Mouse (Mus musculus): ENCODE results near the gene Olfr561. TPM values are rescaled to one million over a fixed set of nuclear protein-coding genes. Genes with fewer than 3 reads are reported as not detected.

Gene Olfr561
- polyA plus RNA-seq (2021), result not detected

GRCm38 (mm10) chr7:102770921-102771320 lies at the start of gene Olfr561:
TSS of gene Olfr561 (plus strand) at chr7:102771221.
- in situ Hi-C loops (cut with MboI; ENCODE audit: low pct_unique_long_range_greater_than_20kb), result no loop called here
- ATAC-seq (no peak), DNase-seq (ENCODE audit: low read depth, low spot score) (no peak)
- CTCF ChIA-PET, result no interaction called here
- POLR2A ChIA-PET, result no interaction called here
- H3K27me3 ChIP-seq, result no peaks in the 10 kb centered on the region
- TF ChIP-seq CTCF (IDR thresholded peaks at IDR 0.05), result no peak

GRCm38 (mm10) chr7:102727391-102727790 lies 43.6 kb upstream of the Olfr561 start, which contains the start of gene Olfr559:
TSS of gene Olfr559 (minus strand) at chr7:102727491.
- TF ChIP-seq CTCF (IDR thresholded peaks at IDR 0.05), result no peak
- H3K27me3 ChIP-seq, result peaks cover 3% of the 10 kb centered on the region
- ChIA-PET CTCF (no interaction called here), POLR2A (interaction anchor here (1.2 kb wide), 1 partner anchor 12 kb away, joined by 3 read pairs; no protein-coding TSS in a partner anchor)
- in situ Hi-C loops (cut with MboI; ENCODE audit: low pct_unique_long_range_greater_than_20kb), result no loop called here
- ATAC-seq, result no peak
- DNase-seq (ENCODE audit: low read depth, low spot score), result no peak

DNA sequence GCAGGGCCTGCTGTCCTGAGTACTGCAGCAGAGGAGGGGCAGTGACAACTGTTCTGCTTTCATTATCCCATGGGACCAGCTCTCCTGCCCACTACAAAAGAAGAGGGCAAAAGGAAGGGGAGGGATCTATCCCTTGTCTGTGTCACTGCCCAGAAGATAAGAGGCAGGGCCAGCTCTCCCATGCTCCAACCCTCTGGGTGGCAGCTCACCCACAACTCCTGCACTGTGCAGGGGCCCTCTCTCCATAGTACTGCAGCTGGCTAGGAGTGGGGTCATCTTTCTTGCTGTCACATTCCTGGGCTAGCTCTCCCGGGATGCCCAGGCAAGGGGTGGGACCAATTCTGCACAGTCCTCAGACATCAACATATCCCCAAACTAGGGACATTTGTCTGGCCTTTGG lies 37.2 kb upstream of the Olfr561 start:
- H3K27me3 ChIP-seq, result no peaks in the 10 kb centered on the region
- ATAC-seq (no peak), DNase-seq (ENCODE audit: low read depth, low spot score) (no peak)
- POLR2A ChIA-PET, result no interaction called here
- in situ Hi-C loops (cut with MboI; ENCODE audit: low pct_unique_long_range_greater_than_20kb), result no loop called here
- CTCF ChIA-PET, result no interaction called here
- no peak for TF ChIP-seq CTCF (IDR thresholded peaks at IDR 0.05)

DNA sequence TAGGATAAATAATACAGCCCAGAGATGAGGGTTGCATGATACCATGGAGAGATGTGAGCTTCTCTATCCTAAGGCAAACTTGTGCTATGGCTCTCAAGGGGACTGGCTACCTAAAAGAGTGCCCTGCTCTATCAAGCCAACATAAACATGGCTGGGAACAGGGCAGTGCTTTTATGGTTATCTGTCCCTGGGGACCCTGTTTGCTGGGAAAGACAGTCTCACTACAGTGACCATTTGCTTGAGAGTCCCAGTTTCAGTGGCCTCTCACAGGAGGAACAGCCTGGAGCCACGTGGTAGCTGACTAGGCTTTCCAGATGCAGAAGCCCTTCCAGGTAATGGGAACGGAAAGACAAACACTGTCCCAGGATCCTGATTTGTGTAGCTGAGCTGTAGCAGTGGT lies 33.3 kb upstream of the Olfr561 start:
- TF ChIP-seq CTCF (IDR thresholded peaks at IDR 0.05), result no peak
- DNase-seq (ENCODE audit: low read depth, low spot score), result no peak
- H3K27me3 ChIP-seq, result peaks cover 9% of the 10 kb centered on the region
- ChIA-PET POLR2A (no interaction called here), CTCF (no interaction called here)
- ATAC-seq, result no peak
- in situ Hi-C loops (cut with MboI; ENCODE audit: low pct_unique_long_range_greater_than_20kb), result no loop called here

GRCm38 (mm10) chr7:102752086-102752485 lies 18.9 kb upstream of the Olfr561 start:
- POLR2A ChIA-PET, result no interaction called here
- CTCF ChIA-PET, result no interaction called here
- no peak for DNase-seq (ENCODE audit: low read depth, low spot score)
- H3K27me3 ChIP-seq, result peaks cover 8% of the 10 kb centered on the region
- peak; percentile 46 for TF ChIP-seq CTCF (IDR thresholded peaks at IDR 0.05)
- no peak for ATAC-seq
- in situ Hi-C loops (cut with MboI; ENCODE audit: low pct_unique_long_range_greater_than_20kb), result no loop called here

- ChIA-PET POLR2A (no interaction called here), CTCF (no interaction called here)
- no peak for TF ChIP-seq CTCF (IDR thresholded peaks at IDR 0.05)
- H3K27me3 ChIP-seq, result no peaks in the 10 kb centered on the region
- in situ Hi-C loops (cut with MboI; ENCODE audit: low pct_unique_long_range_greater_than_20kb), result no loop called here
- DNase-seq (ENCODE audit: low read depth, low spot score) (no peak), ATAC-seq (no peak)
Observed at GRCm38 (mm10) chr7:102759266-102759665, 11.8 kb upstream of the Olfr561 start, which contains the start of the genes Olfr560 and Olfr78. TSS of gene Olfr560 (minus strand) at chr7:102759366. TSS of gene Olfr78 (minus strand) at chr7:102759471.

GRCm38 (mm10) chr7:102803180-102803579 lies 32.2 kb downstream of the Olfr561 start, which contains the start of gene Olfr564:
TSS of gene Olfr564 (plus strand) at chr7:102803480.
- no peaks in the 10 kb centered on the region for H3K27me3 ChIP-seq
- ChIA-PET CTCF (interaction anchor here (1.2 kb wide), 1 partner anchor 8 kb away, joined by 4 read pairs; no protein-coding TSS in a partner anchor), POLR2A (no interaction called here)
- no peak for TF ChIP-seq CTCF (IDR thresholded peaks at IDR 0.05)
- DNase-seq (ENCODE audit: low read depth, low spot score), result no peak
- in situ Hi-C loops (cut with MboI; ENCODE audit: low pct_unique_long_range_greater_than_20kb), result no loop called here
- no peak for ATAC-seq

Other genes with a start within 250 kb of the Olfr561 start
- not detected for gene Olfr547, start 236.5 kb upstream of the Olfr561 start, polyA plus RNA-seq (2021)
- not detected for gene Olfr548-ps1, start 230.3 kb upstream of the Olfr561 start, polyA plus RNA-seq (2021)
- not detected for gene Olfr549, start 221.4 kb upstream of the Olfr561 start, polyA plus RNA-seq (2021)
- 8.7 TPM for gene Trim21, start 205.7 kb upstream of the Olfr561 start, polyA plus RNA-seq (2021)
- not detected for gene Olfr550, start 199.8 kb upstream of the Olfr561 start, polyA plus RNA-seq (2021)
- gene Olfr551, start 179.3 kb upstream of the Olfr561 start, polyA plus RNA-seq (2021), result not detected
- gene Olfr552, start 173.5 kb upstream of the Olfr561 start, polyA plus RNA-seq (2021), result not detected
- gene Olfr553, start 153.0 kb upstream of the Olfr561 start, polyA plus RNA-seq (2021), result not detected
- not detected for gene Olfr554, start 132.8 kb upstream of the Olfr561 start, polyA plus RNA-seq (2021)
- gene Olfr555, start 112.4 kb upstream of the Olfr561 start, polyA plus RNA-seq (2021), result not detected
- gene Olfr556, start 106.3 kb upstream of the Olfr561 start, polyA plus RNA-seq (2021), result not detected
- 8.5 TPM for gene Trim68, start 83.9 kb upstream of the Olfr561 start, polyA plus RNA-seq (2021)
- gene Olfr557, start 75.3 kb upstream of the Olfr561 start, polyA plus RNA-seq (2021), result not detected
- gene Olfr558, start 69.0 kb upstream of the Olfr561 start, polyA plus RNA-seq (2021), result not detected
- not detected for gene Olfr33, start 52.2 kb upstream of the Olfr561 start, polyA plus RNA-seq (2021)
- gene Olfr559, start 43.7 kb upstream of the Olfr561 start, polyA plus RNA-seq (2021), result not detected
- not detected for gene Olfr560, start 11.9 kb upstream of the Olfr561 start, polyA plus RNA-seq (2021)
- gene Olfr78, start 11.8 kb upstream of the Olfr561 start, polyA plus RNA-seq (2021), result not detected
- gene Olfr564, start 32.3 kb downstream of the Olfr561 start, polyA plus RNA-seq (2021), result not detected
- gene Olfr566, start 87.5 kb downstream of the Olfr561 start, polyA plus RNA-seq (2021), result not detected
- not detected for gene Olfr568, start 105.9 kb downstream of the Olfr561 start, polyA plus RNA-seq (2021)
- gene Olfr569, start 119.7 kb downstream of the Olfr561 start, polyA plus RNA-seq (2021), result not detected
- not detected for gene Olfr570, start 123.4 kb downstream of the Olfr561 start, polyA plus RNA-seq (2021)
- gene Olfr571, start 146.3 kb downstream of the Olfr561 start, polyA plus RNA-seq (2021), result not detected
- not detected for gene Olfr572, start 153.2 kb downstream of the Olfr561 start, polyA plus RNA-seq (2021)
- not detected for gene Olfr573-ps1, start 171.4 kb downstream of the Olfr561 start, polyA plus RNA-seq (2021)
- gene Olfr574, start 177.2 kb downstream of the Olfr561 start, polyA plus RNA-seq (2021), result not detected
- not detected for gene Olfr575, start 187.6 kb downstream of the Olfr561 start, polyA plus RNA-seq (2021)
- not detected for gene Olfr576, start 191.4 kb downstream of the Olfr561 start, polyA plus RNA-seq (2021)
- gene Olfr577, start 204.7 kb downstream of the Olfr561 start, polyA plus RNA-seq (2021), result not detected
- not detected for gene Olfr578, start 218.1 kb downstream of the Olfr561 start, polyA plus RNA-seq (2021)

All from Patski (cell line).